ENCODE assay signal across 9 mouse cellular contexts in the genomic region with DNA sequence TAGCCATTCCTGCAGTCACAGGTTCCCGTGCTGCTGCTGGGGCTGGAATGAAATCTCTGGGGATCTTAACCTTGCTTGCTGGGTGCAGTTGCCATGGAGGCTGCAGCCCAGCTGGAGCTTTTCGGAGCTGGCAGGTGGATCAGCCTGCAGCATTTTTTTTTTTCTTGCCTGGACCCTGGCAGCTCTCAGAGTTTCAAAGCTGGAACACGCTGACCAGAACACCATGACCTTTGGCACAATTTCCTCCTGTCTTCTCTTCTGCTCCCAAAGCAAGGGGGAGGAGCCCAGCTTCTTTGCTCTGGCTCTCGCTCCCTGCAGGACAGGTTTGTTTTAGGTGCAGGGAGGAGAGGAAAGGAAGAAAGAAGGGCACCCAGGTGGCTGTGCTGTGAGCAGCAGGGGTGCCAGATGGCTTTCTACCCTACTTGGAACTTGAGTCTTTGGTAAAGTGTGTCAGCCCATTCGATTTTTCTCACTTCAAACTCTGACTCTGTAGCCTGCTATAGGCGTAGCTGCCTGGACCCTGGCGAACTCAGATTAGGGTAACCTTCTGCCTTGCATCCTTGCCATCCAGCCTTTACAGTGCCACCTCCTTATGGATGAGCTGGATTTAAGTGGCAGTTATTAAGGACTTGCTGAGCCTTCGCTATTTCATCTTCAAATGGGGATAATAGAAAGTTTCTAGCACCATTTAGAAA.
DNase-seq lines count a peak whose midpoint lies in the region; ATAC-seq lines count a peak whose summit lies in the region.
"Had no signal": no experiment of that assay in that cellular context is flagged by ENCODE, and none has a peak within 500 bp of the region (broad histone marks: within the 10 kb centered on the region; RNA-seq: fewer than 3 reads in every experiment).

No protein-coding gene starts in this region.

- peaks cover 11% of the 10 kb centered on the region for H3K4me1 ChIP-seq in forebrain, embryonic 15.5 days

- no peaks in the 10 kb centered on the region for H3K36me3 ChIP-seq in forebrain, embryonic 15.5 days
- H3K36me3 ChIP-seq: hindbrain, embryonic 15.5 days had no signal

- no peaks in the 10 kb centered on the region for H3K9me3 ChIP-seq in forebrain, embryonic 15.5 days
- H3K9me3 ChIP-seq: hindbrain, embryonic 15.5 days had no signal

- peak; percentile 27 to 68 for DNase-seq in urinary bladder, adult 18-20 months (ENCODE audit: low spot score in 2 of 2)
- DNase-seq in urinary bladder, postnatal 10 days (ENCODE audit: low spot score), result no peak
- peak; percentile 63 for DNase-seq in heart, postnatal 36 days
- DNase-seq in layer of hippocampus, postnatal 14 days (ENCODE audit: low spot score in 2 of 2), result peak; percentile 11 to 53
- DNase-seq in lung, postnatal 4 days, result peak; percentile 8 to 40
- peak; percentile 40 for DNase-seq in urinary bladder, postnatal 25 days (ENCODE audit: low spot score)
- no peak for DNase-seq in spleen, adult 12 weeks (ENCODE audit: low spot score)

- no peak overlapping the region for H3K4me2 ChIP-seq in forebrain, embryonic 15.5 days (replicated peaks)
- H3K4me2 ChIP-seq: hindbrain, embryonic 15.5 days had no signal

- no peak overlapping the region for H3K4me3 ChIP-seq in forebrain, embryonic 15.5 days
- H3K4me3 ChIP-seq: hindbrain, embryonic 15.5 days had no signal

- peak; percentile 77 for ATAC-seq in forebrain, embryonic 15.5 days (replicated peaks)

- no peak overlapping the region for H3K9ac ChIP-seq in forebrain, embryonic 15.5 days (replicated peaks)
- H3K9ac ChIP-seq: hindbrain, embryonic 15.5 days had no signal

- intact Hi-C loops in heart, postnatal 36 days (cut with DNase I), result no loop called here

- peak overlapping the region; percentile 40 for H3K27ac ChIP-seq in forebrain, embryonic 15.5 days (replicated peaks)
- H3K27ac ChIP-seq: hindbrain, embryonic 15.5 days had no signal

- no peaks in the 10 kb centered on the region for H3K27me3 ChIP-seq in forebrain, embryonic 15.5 days
- H3K27me3 ChIP-seq: hindbrain, embryonic 15.5 days had no signal

- 26% methylated on average over 8 of the region's 8 CpGs for WGBS in forebrain, embryonic 15.5 days

Comparison
In these comparisons a context has a peak if more than half of its experiments do, and no peak if none do; other contexts are left out.
1. DNase-seq: peak in urinary bladder, adult 18-20 months (2 of 2), heart, postnatal 36 days (2 of 2), layer of hippocampus, postnatal 14 days (2 of 2), lung, postnatal 4 days (2 of 2) and urinary bladder, postnatal 25 days (single experiment); none in urinary bladder, postnatal 10 days (single experiment) and spleen, adult 12 weeks (single experiment).